Mouse (Mus musculus): ENCODE data around the gene Lman2l. TPM values are rescaled to one million over a fixed set of nuclear protein-coding genes. Genes with fewer than 3 reads are reported as not detected.

Gene Lman2l
- polyA plus RNA-seq, 1 experiment: 6.7 TPM

DNA sequence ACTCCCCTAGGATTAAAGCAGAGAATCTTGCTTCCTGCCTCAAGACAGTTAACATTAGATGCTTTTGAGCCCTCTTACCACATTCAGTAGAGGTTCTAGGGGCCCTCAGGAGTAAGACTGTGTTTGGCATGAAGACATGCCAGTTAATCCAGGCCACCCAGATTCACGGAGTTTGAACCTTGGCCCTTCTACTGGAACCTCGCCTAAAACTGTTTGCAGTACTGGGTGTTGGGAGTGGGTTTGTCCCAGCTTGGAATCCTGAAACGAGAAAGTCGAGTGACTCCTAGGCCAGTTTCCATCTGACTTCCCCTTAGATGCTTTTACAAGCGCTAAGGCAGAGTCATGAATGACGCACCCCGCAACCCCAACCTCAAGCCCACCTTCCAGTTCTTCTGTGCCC lies 31.4 kb upstream of the Lman2l start:
- Histone ChIP-seq H3K9me3 (no peaks in the 10 kb centered on the region), H3K27me3 (replicated peaks) (peaks cover 2% of the 10 kb centered on the region), H3K4me1 (peaks cover 85% of the 10 kb centered on the region), H3K4me3 (replicated peaks) (peak overlapping the region; percentile 80), H3K36me3 (replicated peaks; ENCODE audit: low read length) (peaks cover 64% of the 10 kb centered on the region)
- TF ChIP-seq GATA1 (IDR thresholded peaks at IDR 0.05; ENCODE audit: borderline replicate concordance, low read length) (no peak), FLI1 (IDR thresholded peaks at IDR 0.05; ENCODE audit: low read length) (no peak)

DNA sequence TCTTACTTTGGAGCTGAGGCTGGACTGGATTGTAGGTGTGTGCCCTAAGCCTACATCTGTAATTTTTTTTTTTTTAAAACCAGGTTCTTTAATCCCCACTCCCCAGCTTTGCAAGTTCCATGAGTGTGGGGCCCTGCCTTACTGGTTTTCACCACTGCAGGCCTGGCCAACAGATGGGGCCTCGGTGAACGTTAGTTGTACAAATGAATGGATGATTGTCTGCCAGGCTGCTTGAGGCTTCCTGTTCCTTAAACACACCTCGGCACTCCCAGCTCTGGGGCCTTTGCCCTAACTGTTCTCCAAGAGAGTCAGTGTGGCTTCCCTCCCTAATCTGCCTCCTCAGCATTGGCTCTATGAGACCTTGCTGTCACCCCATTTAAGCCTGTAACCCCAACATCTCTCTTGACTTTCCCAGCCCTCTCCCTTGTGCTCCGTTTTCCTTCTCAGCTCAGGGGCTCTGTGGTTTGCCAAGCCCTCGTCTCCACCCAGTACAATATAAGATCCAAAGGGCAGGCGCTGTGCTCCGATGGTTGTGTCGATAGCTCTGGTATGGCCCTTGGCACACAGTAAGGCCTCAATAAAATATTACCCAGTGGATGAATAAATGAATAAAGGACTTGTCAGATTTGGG lies 30.5 kb upstream of the Lman2l start:
- no peak for TF ChIP-seq FLI1 (IDR thresholded peaks at IDR 0.05; ENCODE audit: low read length)
- TF ChIP-seq GATA1 (IDR thresholded peaks at IDR 0.05; ENCODE audit: borderline replicate concordance, low read length): no peak
- Histone ChIP-seq H3K27me3 (replicated peaks) (peaks cover 2% of the 10 kb centered on the region), H3K4me3 (replicated peaks) (peak overlapping the region; percentile 100), H3K4me1 (peaks cover 84% of the 10 kb centered on the region), H3K9me3 (no peaks in the 10 kb centered on the region), H3K36me3 (replicated peaks; ENCODE audit: low read length) (peaks cover 64% of the 10 kb centered on the region)

DNA sequence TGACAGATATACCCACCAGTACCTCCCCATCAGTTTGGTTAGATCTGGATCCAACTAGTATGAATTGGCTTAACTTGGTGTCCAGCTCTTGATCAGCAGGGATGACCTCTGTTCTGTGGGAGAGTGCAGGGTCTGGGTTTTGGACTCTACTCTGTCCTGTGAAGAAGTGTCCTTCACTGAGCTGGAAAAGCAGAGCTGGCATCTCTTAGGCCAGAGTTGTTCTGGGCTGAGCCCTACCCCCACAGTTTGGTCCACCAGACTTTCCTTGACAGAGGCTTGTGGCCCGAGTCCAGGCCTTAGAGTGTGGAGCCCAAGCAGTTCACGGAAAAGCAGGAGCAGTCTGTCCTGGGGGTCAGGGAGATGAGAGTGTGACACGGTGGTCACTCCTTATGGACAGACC lies 29.6 kb upstream of the Lman2l start:
- peaks cover 54% of the 10 kb centered on the region for H3K36me3 ChIP-seq (replicated peaks; ENCODE audit: low read length)
- H3K4me3 ChIP-seq (replicated peaks): peak overlapping the region; percentile 100
- peaks cover 2% of the 10 kb centered on the region for H3K27me3 ChIP-seq (replicated peaks)
- H3K4me1 ChIP-seq: peaks cover 87% of the 10 kb centered on the region
- TF ChIP-seq GATA1 (IDR thresholded peaks at IDR 0.05; ENCODE audit: borderline replicate concordance, low read length) (no peak), FLI1 (IDR thresholded peaks at IDR 0.05; ENCODE audit: low read length) (no peak)
- no peaks in the 10 kb centered on the region for H3K9me3 ChIP-seq

DNA sequence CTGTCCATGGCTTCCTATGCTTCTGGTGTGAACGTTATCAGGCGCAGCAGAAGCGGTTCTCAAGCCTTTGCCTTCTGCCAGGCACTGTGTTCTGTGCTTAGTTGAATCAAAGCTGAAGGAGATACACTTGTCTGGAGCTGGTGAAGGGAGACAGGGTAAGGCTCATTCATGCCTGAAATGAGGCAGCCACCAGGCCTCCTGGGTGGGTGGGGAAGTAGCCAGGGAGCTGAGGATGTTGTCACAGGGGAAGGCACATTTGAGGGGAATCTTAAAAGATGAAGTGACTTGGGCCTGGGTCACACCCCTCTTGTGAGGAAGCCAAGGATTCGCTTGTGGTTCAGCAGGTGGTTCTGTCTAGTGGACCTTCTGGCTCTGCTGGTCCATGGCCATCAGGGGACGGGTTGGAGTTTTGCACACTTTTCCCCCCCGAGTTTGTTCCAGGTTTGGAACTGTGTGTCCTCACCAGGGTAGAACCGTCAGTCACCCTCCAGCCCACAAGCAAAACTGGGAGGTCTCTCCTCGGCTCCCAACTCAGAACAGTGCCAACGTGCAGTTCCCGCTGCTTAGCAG lies 28.2 kb upstream of the Lman2l start:
- H3K4me3 ChIP-seq (replicated peaks): peak overlapping the region; percentile 100
- H3K9me3 ChIP-seq: no peaks in the 10 kb centered on the region
- peaks cover 44% of the 10 kb centered on the region for H3K36me3 ChIP-seq (replicated peaks; ENCODE audit: low read length)
- TF ChIP-seq GATA1 (IDR thresholded peaks at IDR 0.05; ENCODE audit: borderline replicate concordance, low read length) (no peak), FLI1 (IDR thresholded peaks at IDR 0.05; ENCODE audit: low read length) (no peak)
- H3K4me1 ChIP-seq: peaks cover 93% of the 10 kb centered on the region
- H3K27me3 ChIP-seq (replicated peaks): peaks cover 2% of the 10 kb centered on the region

DNA sequence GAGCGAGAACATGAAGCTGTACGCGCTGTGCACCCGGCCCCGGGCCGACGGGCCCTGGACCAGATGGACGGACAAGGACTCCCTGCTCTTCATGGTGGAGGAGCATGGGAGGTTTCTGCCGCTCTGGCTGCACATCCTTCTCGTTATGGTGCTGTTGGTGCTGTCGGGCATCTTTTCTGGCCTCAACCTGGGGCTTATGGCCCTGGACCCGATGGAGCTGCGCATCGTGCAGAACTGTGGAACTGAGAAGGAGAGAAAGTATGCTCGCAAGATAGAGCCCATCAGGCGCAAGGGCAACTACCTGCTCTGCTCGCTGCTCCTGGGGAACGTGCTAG lies 27.0 kb upstream of the Lman2l start:
- TF ChIP-seq GATA1 (IDR thresholded peaks at IDR 0.05; ENCODE audit: borderline replicate concordance, low read length) (no peak), FLI1 (IDR thresholded peaks at IDR 0.05; ENCODE audit: low read length) (no peak)
- H3K27me3 ChIP-seq (replicated peaks): peaks cover 2% of the 10 kb centered on the region
- peaks cover 92% of the 10 kb centered on the region for H3K4me1 ChIP-seq
- peak overlapping the region; percentile 100 for H3K4me3 ChIP-seq (replicated peaks)
- peaks cover 44% of the 10 kb centered on the region for H3K36me3 ChIP-seq (replicated peaks; ENCODE audit: low read length)
- H3K9me3 ChIP-seq: no peaks in the 10 kb centered on the region

DNA sequence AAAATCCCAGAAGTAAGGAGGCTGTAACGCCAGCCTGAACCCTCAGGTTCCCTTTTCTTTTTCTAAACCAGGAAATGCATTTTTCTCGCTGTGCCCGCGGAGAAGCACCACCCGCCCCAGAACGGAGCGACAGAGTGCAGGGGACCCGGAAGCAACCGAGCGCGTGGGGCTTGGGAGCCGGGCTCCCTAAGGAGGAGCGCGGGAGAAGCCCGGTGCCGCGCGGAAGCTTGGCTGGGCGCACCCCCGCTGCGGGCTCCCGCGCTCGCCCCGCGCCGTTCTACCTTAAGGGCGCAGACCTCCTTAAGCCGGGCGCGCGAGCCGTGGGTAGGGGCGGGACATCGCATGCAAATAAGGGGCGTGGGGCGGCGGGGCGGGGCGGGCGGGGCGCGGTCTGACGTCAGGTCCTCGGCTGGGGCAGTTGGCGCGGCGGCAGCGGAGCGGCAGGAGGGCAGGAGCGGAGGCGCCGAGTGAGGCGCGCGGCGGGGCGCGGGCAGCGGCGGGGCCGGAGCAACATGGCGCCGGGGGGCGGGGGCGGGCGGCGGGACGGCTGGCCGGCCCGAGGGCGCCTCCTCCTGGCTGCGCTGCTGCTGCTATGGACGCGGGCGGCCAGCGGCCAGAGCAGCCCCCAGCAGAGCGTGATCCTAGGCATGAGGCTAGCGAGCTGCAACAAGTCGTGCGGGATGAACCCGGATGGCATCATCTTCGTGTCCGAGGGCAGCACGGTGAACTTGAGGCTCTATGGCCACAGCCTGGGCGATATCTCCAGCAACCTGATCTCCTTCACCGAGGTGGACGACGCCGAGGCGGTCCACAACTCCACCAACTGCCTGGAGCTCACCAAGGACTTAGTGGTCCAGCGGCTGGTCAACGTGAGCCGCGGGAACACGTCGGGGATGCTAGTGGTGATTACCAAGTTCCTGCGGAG lies 26.4 kb upstream of the Lman2l start, which contains the start of gene Cnnm4:
Gene Cnnm4 (plus strand): TSS at position 440 of the 925 bp plus-strand sequence.
- Histone ChIP-seq H3K36me3 (replicated peaks; ENCODE audit: low read length) (peaks cover 42% of the 10 kb centered on the region), H3K4me1 (peaks cover 92% of the 10 kb centered on the region), H3K9me3 (no peaks in the 10 kb centered on the region), H3K4me3 (replicated peaks) (peak within 1 kb of the TSS; percentile 100), H3K27me3 (replicated peaks) (peaks cover 2% of the 10 kb centered on the region)
- TF ChIP-seq GATA1 (IDR thresholded peaks at IDR 0.05; ENCODE audit: borderline replicate concordance, low read length): no peak
- no peak for TF ChIP-seq FLI1 (IDR thresholded peaks at IDR 0.05; ENCODE audit: low read length)

DNA sequence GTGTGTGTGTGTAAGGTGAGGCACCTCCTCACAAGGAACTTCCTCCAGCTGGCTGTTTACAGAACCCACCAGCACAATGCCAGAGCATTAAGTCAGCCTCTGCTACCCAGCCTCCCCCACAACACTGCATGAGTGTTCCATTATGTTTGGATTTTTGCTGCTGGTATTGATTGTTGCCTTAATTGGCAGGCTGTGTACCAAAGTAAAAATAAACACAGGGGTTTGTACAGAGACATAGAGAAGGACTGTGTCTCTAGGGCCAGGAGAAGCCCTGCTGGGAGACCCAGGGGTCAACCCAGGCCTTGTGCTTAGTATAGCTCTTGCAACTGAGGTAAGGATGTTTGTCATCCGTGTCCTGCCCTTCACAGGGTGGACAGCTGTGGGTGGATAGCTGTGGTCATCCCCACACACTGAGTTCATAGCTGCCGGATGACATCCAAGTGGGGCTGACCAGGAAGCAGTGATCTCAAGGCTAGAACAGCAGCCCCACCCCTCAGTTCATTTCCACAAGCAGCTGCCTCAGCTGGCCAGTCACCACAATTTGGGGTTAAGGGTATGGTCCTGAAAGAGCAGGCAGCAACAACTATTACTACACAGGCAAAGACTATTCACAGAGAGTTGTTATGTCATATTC lies 24.9 kb upstream of the Lman2l start:
- peaks cover 82% of the 10 kb centered on the region for H3K4me1 ChIP-seq
- TF ChIP-seq GATA1 (IDR thresholded peaks at IDR 0.05; ENCODE audit: borderline replicate concordance, low read length): no peak
- no peak for TF ChIP-seq FLI1 (IDR thresholded peaks at IDR 0.05; ENCODE audit: low read length)

DNA sequence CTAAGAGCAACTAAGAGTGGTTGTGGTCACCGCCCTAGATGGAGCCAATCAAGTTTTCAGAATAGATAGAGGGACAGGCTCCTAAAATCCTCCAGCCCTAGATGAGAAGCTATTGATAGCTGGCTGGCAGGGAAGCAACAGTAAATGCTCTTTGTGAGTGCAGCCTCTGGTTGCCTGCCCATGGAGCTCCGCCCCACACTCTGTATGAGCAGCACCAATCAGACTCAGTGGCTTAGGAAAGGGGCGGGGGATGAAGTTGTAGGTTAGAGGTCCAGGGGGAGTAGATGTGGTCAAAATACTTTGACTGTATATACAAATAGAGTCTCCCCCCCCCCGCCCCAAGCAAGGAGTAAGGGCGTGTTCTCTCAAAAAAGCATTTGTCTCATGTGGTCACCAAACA lies 22.4 kb upstream of the Lman2l start:
- Histone ChIP-seq H3K4me1 (peaks cover 77% of the 10 kb centered on the region), H3K27me3 (replicated peaks) (peaks cover 2% of the 10 kb centered on the region), H3K4me3 (replicated peaks) (no peak overlapping the region), H3K36me3 (replicated peaks; ENCODE audit: low read length) (peaks cover 40% of the 10 kb centered on the region), H3K9me3 (no peaks in the 10 kb centered on the region)
- TF ChIP-seq FLI1 (IDR thresholded peaks at IDR 0.05; ENCODE audit: low read length) (no peak), GATA1 (IDR thresholded peaks at IDR 0.05; ENCODE audit: borderline replicate concordance, low read length) (no peak)

More for the DNA sequence above, 24.9 kb upstream of the Lman2l start:
- peak overlapping the region; percentile 79 for H3K4me3 ChIP-seq (replicated peaks)
- peaks cover 43% of the 10 kb centered on the region for H3K36me3 ChIP-seq (replicated peaks; ENCODE audit: low read length)
- no peaks in the 10 kb centered on the region for H3K9me3 ChIP-seq
- peaks cover 2% of the 10 kb centered on the region for H3K27me3 ChIP-seq (replicated peaks)

DNA sequence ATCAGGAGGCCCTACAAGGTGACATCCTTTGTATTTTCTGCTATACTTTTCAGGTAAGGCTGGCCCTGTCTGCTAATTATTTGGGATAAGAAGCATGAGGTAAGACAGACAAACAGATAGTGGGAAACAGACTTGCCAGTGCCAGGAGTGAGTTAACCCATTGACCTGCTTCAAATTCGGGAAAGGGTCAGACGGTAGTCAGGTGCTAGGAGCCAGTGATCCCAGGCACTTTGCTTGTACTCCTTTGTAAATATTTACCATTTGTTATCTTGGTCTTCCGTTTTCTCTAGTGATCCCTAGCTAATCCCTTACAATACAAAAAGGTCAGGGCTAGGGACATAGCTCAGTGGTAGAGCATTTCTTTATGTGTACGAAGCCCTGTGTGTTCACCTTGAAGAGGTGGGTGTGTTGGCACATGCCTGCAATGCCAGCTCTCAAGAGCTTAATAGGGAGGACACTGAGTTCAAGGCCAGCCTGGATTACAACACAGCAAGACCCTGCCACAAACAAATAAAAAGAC lies 20.6 kb upstream of the Lman2l start:
- peaks cover 83% of the 10 kb centered on the region for H3K4me1 ChIP-seq
- peaks cover 2% of the 10 kb centered on the region; the same call in 1 of the 2 replicates for H3K9me3 ChIP-seq
- H3K27me3 ChIP-seq (replicated peaks): no peaks in the 10 kb centered on the region
- H3K4me3 ChIP-seq (replicated peaks): no peak overlapping the region
- TF ChIP-seq GATA1 (IDR thresholded peaks at IDR 0.05; ENCODE audit: borderline replicate concordance, low read length) (no peak), FLI1 (IDR thresholded peaks at IDR 0.05; ENCODE audit: low read length) (no peak)
- peaks cover 43% of the 10 kb centered on the region for H3K36me3 ChIP-seq (replicated peaks; ENCODE audit: low read length)

Measured in megakaryocyte, embryonic 14.5 days (primary cell).